Mouse (Mus musculus): ENCODE data around the gene Adcy4. TPM values are rescaled to one million over a fixed set of nuclear protein-coding genes. Genes with fewer than 3 reads are reported as not detected.

Gene Adcy4
- polyA plus RNA-seq, 1 experiment from 2014 or later: 1.9 TPM

- DNase-seq (ENCODE audit: low spot score): no peak
- H3K4me2 ChIP-seq (ENCODE audit: low read length): no peak overlapping the region
Measured at GRCm38 (mm10) chr14:55795380-55796163, 11.7 kb upstream of the Adcy4 start.

GRCm38 (mm10) chr14:55793946-55794345, 10.1 kb upstream of the Adcy4 start:
- peaks cover 11% of the 10 kb centered on the region for H3K27me3 ChIP-seq (replicated peaks; ENCODE audit: control insufficient read depth, insufficient read depth, low read length)
- no peak overlapping the region for H3K4me2 ChIP-seq (ENCODE audit: low read length)
- 65% methylated on average over 2 of the region's 2 CpGs for WGBS
- H3K4me3 ChIP-seq (ENCODE audit: low read depth, low read length): no peak overlapping the region
- no peak overlapping the region for H3K9ac ChIP-seq (ENCODE audit: low read length)
- ATAC-seq (no peak), DNase-seq (ENCODE audit: low spot score) (no peak)
- no peaks in the 10 kb centered on the region for H3K36me3 ChIP-seq (ENCODE audit: control insufficient read depth, insufficient read depth, low read length)
- no peak overlapping the region for H3K27ac ChIP-seq (ENCODE audit: low read depth, low read length)
- no peaks in the 10 kb centered on the region for H3K4me1 ChIP-seq (ENCODE audit: control insufficient read depth, insufficient read depth, low read length)
- no peaks in the 10 kb centered on the region for H3K9me3 ChIP-seq (replicated peaks; ENCODE audit: control insufficient read depth, low read length)

More at GRCm38 (mm10) chr14:55795380-55796163, 11.7 kb upstream of the Adcy4 start:
- no peak overlapping the region for H3K4me3 ChIP-seq (ENCODE audit: low read depth, low read length)
- H3K27me3 ChIP-seq (replicated peaks; ENCODE audit: control insufficient read depth, insufficient read depth, low read length): no peaks in the 10 kb centered on the region
- H3K36me3 ChIP-seq (ENCODE audit: control insufficient read depth, insufficient read depth, low read length): no peaks in the 10 kb centered on the region
- no peak overlapping the region for H3K27ac ChIP-seq (ENCODE audit: low read depth, low read length)
- H3K9ac ChIP-seq (ENCODE audit: low read length): no peak overlapping the region
- no peaks in the 10 kb centered on the region for H3K9me3 ChIP-seq (replicated peaks; ENCODE audit: control insufficient read depth, low read length)
- WGBS: 86% methylated on average over 15 of the region's 15 CpGs
- ATAC-seq: no peak
- H3K4me1 ChIP-seq (ENCODE audit: control insufficient read depth, insufficient read depth, low read length): no peaks in the 10 kb centered on the region

GRCm38 (mm10) chr14:55793461-55793860, 9.6 kb upstream of the Adcy4 start:
- Histone ChIP-seq H3K4me1 (ENCODE audit: control insufficient read depth, insufficient read depth, low read length) (no peaks in the 10 kb centered on the region), H3K9me3 (replicated peaks; ENCODE audit: control insufficient read depth, low read length) (no peaks in the 10 kb centered on the region), H3K36me3 (ENCODE audit: control insufficient read depth, insufficient read depth, low read length) (no peaks in the 10 kb centered on the region), H3K27me3 (replicated peaks; ENCODE audit: control insufficient read depth, insufficient read depth, low read length) (peaks cover 16% of the 10 kb centered on the region), H3K27ac (ENCODE audit: low read depth, low read length) (no peak overlapping the region), H3K4me3 (ENCODE audit: low read depth, low read length) (no peak overlapping the region), H3K9ac (ENCODE audit: low read length) (no peak overlapping the region), H3K4me2 (ENCODE audit: low read length) (no peak overlapping the region)
- no peak for ATAC-seq
- DNase-seq (ENCODE audit: low spot score): no peak
- 75% methylated on average over 2 of the region's 2 CpGs for WGBS

GRCm38 (mm10) chr14:55788256-55789050, 4.6 kb upstream of the Adcy4 start, which contains the start of gene Ripk3:
Gene Ripk3, minus strand, starts transcription at chr14:55788865.
- Histone ChIP-seq H3K27ac (ENCODE audit: low read depth, low read length) (no peak within 1 kb of the TSS), H3K9me3 (replicated peaks; ENCODE audit: control insufficient read depth, low read length) (no peaks in the 10 kb centered on the region), H3K4me1 (ENCODE audit: control insufficient read depth, insufficient read depth, low read length) (no peaks in the 10 kb centered on the region), H3K4me2 (ENCODE audit: low read length) (peak within 1 kb of the TSS; percentile 37), H3K36me3 (ENCODE audit: control insufficient read depth, insufficient read depth, low read length) (no peaks in the 10 kb centered on the region), H3K9ac (ENCODE audit: low read length) (peak within 1 kb of the TSS; percentile 10; the same call in 1 of the 2 replicates), H3K4me3 (ENCODE audit: low read depth, low read length) (peak within 1 kb of the TSS; percentile 10; the same call in 1 of the 2 replicates), H3K27me3 (replicated peaks; ENCODE audit: control insufficient read depth, insufficient read depth, low read length) (peaks cover 51% of the 10 kb centered on the region)
- DNase-seq (ENCODE audit: low spot score) (no peak), ATAC-seq (no peak)
- 5% methylated on average over 40 of the region's 40 CpGs for WGBS

GRCm38 (mm10) chr14:55787731-55788130, 3.8 kb upstream of the Adcy4 start:
- Histone ChIP-seq H3K9ac (ENCODE audit: low read length) (no peak overlapping the region), H3K36me3 (ENCODE audit: control insufficient read depth, insufficient read depth, low read length) (no peaks in the 10 kb centered on the region), H3K4me1 (ENCODE audit: control insufficient read depth, insufficient read depth, low read length) (no peaks in the 10 kb centered on the region), H3K4me3 (ENCODE audit: low read depth, low read length) (no peak overlapping the region), H3K27me3 (replicated peaks; ENCODE audit: control insufficient read depth, insufficient read depth, low read length) (peaks cover 56% of the 10 kb centered on the region), H3K27ac (ENCODE audit: low read depth, low read length) (no peak overlapping the region), H3K4me2 (ENCODE audit: low read length) (no peak overlapping the region), H3K9me3 (replicated peaks; ENCODE audit: control insufficient read depth, low read length) (no peaks in the 10 kb centered on the region)
- no peak for DNase-seq (ENCODE audit: low spot score)
- ATAC-seq: no peak
- 38% methylated on average over 11 of the region's 11 CpGs for WGBS

GRCm38 (mm10) chr14:55785195-55785594, 1.3 kb upstream of the Adcy4 start:
- ATAC-seq (no peak), DNase-seq (ENCODE audit: low spot score) (no peak)
- Histone ChIP-seq H3K36me3 (ENCODE audit: control insufficient read depth, insufficient read depth, low read length) (no peaks in the 10 kb centered on the region), H3K4me2 (ENCODE audit: low read length) (no peak overlapping the region), H3K4me3 (ENCODE audit: low read depth, low read length) (no peak overlapping the region), H3K9me3 (replicated peaks; ENCODE audit: control insufficient read depth, low read length) (no peaks in the 10 kb centered on the region), H3K4me1 (ENCODE audit: control insufficient read depth, insufficient read depth, low read length) (no peaks in the 10 kb centered on the region), H3K27me3 (replicated peaks; ENCODE audit: control insufficient read depth, insufficient read depth, low read length) (peaks cover 62% of the 10 kb centered on the region), H3K27ac (ENCODE audit: low read depth, low read length) (no peak overlapping the region), H3K9ac (ENCODE audit: low read length) (no peak overlapping the region)
- 23% methylated on average over 6 of the region's 6 CpGs for WGBS

- no peak overlapping the region for H3K27ac ChIP-seq (ENCODE audit: low read depth, low read length)
- H3K9ac ChIP-seq (ENCODE audit: low read length): no peak overlapping the region; the same call in 1 of the 2 replicates
- 3% methylated on average over 29 of the region's 31 CpGs for WGBS
- peaks cover 45% of the 10 kb centered on the region for H3K27me3 ChIP-seq (replicated peaks; ENCODE audit: control insufficient read depth, insufficient read depth, low read length)
- H3K4me2 ChIP-seq (ENCODE audit: low read length): peak overlapping the region; percentile 34
- no peaks in the 10 kb centered on the region for H3K9me3 ChIP-seq (replicated peaks; ENCODE audit: control insufficient read depth, low read length)
- ATAC-seq (no peak), DNase-seq (ENCODE audit: low spot score) (peak; percentile 29)
- no peaks in the 10 kb centered on the region for H3K4me1 ChIP-seq (ENCODE audit: control insufficient read depth, insufficient read depth, low read length)
- H3K4me3 ChIP-seq (ENCODE audit: low read depth, low read length): peak overlapping the region; percentile 12; the same call in 1 of the 2 replicates
- no peaks in the 10 kb centered on the region for H3K36me3 ChIP-seq (ENCODE audit: control insufficient read depth, insufficient read depth, low read length)
Measured at GRCm38 (mm10) chr14:55783171-55783957, 531 bp downstream of the Adcy4 start.

- no peaks in the 10 kb centered on the region for H3K4me1 ChIP-seq (ENCODE audit: control insufficient read depth, insufficient read depth, low read length)
- H3K9me3 ChIP-seq (replicated peaks; ENCODE audit: control insufficient read depth, low read length): no peaks in the 10 kb centered on the region
- H3K27me3 ChIP-seq (replicated peaks; ENCODE audit: control insufficient read depth, insufficient read depth, low read length): peaks cover 37% of the 10 kb centered on the region
- no peak overlapping the region for H3K4me3 ChIP-seq (ENCODE audit: low read depth, low read length)
- H3K4me2 ChIP-seq (ENCODE audit: low read length): no peak overlapping the region
- no peak overlapping the region for H3K9ac ChIP-seq (ENCODE audit: low read length)
- DNase-seq (ENCODE audit: low spot score) (no peak), ATAC-seq (no peak)
- H3K36me3 ChIP-seq (ENCODE audit: control insufficient read depth, insufficient read depth, low read length): no peaks in the 10 kb centered on the region
- no peak overlapping the region for H3K27ac ChIP-seq (ENCODE audit: low read depth, low read length)
- 55% methylated on average over 9 of the region's 9 CpGs for WGBS
Measured at GRCm38 (mm10) chr14:55782361-55782960, 1.4 kb downstream of the Adcy4 start.
